Mouse (Mus musculus) cerebellum, adult 9-10 months (tissue): ENCODE results near the gene Usp17le.
"Not testable (repeated sequence)": the region's sequence is repeated elsewhere in the genome, so short reads cannot be mapped to it uniquely, and the experiment has no call there.

Experiments used
- DNase-seq: peaks from one replicate; pipeline ENCODE4 v3.0.0; 2022

Usp17le gene

DNA sequence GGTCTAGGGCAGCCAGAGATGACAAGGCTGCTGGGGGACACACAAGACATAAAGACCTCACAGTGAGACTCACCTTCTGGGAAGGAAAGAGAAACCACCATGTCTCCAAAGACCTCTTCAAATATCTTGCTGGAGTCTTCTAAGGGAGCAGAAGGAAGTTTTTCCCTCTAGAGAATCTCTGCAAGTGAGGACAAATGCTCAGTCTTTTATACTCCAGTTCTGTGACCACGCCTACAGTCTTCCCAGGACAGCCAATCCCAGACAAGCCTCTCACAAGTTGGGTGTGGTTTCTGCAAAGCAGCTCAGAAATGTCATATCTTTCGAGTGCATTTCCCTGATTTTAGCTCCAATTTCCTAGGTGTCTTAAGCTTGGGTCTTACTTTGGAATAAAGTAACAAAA, at the start of gene Usp17le:
Usp17le (minus strand) TSS at position 101 of the 400 bp plus-strand sequence.
- not testable (repeated sequence) for DNase-seq

DNA sequence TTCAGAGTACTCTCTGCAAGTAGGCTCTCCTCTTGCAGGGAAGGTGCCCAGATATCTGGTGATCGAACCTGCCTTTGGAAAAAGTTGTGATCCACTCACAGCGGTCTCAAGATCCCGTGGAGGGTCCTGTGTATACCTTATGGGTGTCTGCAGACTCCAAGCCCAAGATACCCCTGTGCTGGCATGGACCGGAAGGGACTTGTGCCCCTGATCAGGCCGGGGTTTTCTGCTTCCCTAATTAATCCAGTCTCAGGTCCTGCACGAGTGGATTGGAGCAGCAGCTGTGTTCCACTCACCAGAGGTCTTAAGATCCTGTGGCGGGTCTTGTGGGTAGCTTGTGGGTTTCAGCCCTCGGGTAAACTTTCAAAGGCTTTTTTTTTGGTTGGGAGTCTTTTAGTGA, 33.1 kb upstream of the Usp17le start:
- DNase-seq, result not testable (repeated sequence)

DNA sequence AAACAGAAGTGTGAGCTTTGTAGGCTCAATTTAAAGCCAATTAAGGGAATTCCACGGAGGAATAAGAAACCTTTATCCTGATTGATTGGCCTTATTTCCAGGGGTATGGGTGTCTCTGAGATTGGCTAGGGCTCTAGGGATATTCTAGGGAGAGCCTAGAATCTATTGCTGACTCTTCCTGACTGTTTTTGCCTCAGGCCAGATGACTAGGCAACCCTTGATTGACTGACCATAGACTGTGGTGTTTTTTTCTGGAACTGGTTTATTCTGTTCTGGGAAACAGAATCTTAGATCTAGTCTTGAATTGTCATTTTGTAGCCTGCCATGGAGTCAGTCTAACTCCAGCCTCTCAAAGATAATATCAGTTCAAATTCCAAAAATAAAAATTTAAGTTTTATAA, 13.5 kb upstream of the Usp17le start:
- DNase-seq, result no peak
